Mouse (Mus musculus) heart, embryonic 16.5 days (tissue): ENCODE measurements around the gene Cyp4f39. TPM values are rescaled to one million over a fixed set of nuclear protein-coding genes. Genes with fewer than 3 reads are reported as not detected.

Experiments used
- ATAC-seq: fragments of 200-750 bp; cut with Nextera tagmentation; replicated peaks from 2 replicates; pipeline ENCODE4 v1.8.0; 2017; ENCODE audit warnings: moderate number of reproducible peaks; ENCODE audit not compliant: insufficient read depth, low FRiP score; ENCODE audit errors: extremely low read depth
- H3K27ac ChIP-seq: fragments of 300-500 bp; sonication (generic); 2 replicates; pipeline ENCODE4 v1.5.1; 2014; ENCODE audit warnings: mild to moderate bottlenecking, low read length, control low read depth, moderate library complexity
- H3K27me3 ChIP-seq: fragments of 300-500 bp; sonication (generic); 2 replicates; pipeline ENCODE4 v1.6.1; 2014; ENCODE audit warnings: low read length, mixed read lengths; ENCODE audit not compliant: control insufficient read depth, insufficient read depth
- H3K36me3 ChIP-seq: fragments of 300-500 bp; sonication (generic); 2 replicates; pipeline ENCODE4 v1.6.1; 2014; ENCODE audit not compliant: control insufficient read depth, insufficient read depth
- H3K4me1 ChIP-seq: fragments of 300-500 bp; sonication (generic); 2 replicates; pipeline ENCODE4 v1.6.1; 2014; ENCODE audit warnings: low read length, mixed read lengths; ENCODE audit not compliant: control insufficient read depth, insufficient read depth
- H3K4me2 ChIP-seq: fragments of 300-500 bp; sonication (generic); 2 replicates; pipeline ENCODE4 v1.6.1; 2014; ENCODE audit warnings: low read depth, mild to moderate bottlenecking, control low read depth, low read length
- H3K4me3 ChIP-seq: fragments of 300-500 bp; sonication (generic); 2 replicates; pipeline ENCODE4 v1.5.1; 2014; ENCODE audit warnings: mild to moderate bottlenecking, control low read depth, low read length
- H3K9ac ChIP-seq: fragments of 300-500 bp; sonication (generic); 2 replicates; pipeline ENCODE4 v1.6.1; 2014; ENCODE audit warnings: low read length, control low read depth
- H3K9me3 ChIP-seq: fragments of 300-500 bp; sonication (generic); replicated peaks from 2 replicates; pipeline ENCODE4 v1.6.1; 2016; ENCODE audit warnings: low read length; ENCODE audit not compliant: control insufficient read depth
- WGBS: fragments of 180-500 bp; shearing (Covaris S2); extraction: QIAGEN DNeasy Blood & Tissue Kit; methylation state at CpG from one replicate; pipeline ENCODE4 v1.1.7; 2014; 5-methylcytosine and 5-hydroxymethylcytosine counted together
- polyA plus RNA-seq: library from polyadenylated mRNA; unstranded; fragments of >200 nt; fragmentation: Nextera tagmentation; extraction: Ambion mirVana; gene quantifications from 2 replicates; pipeline ENCODE4 v1.2.1, GENCODE M21; 2015

The Cyp4f39 gene
- 0.24 and 0.54 TPM in 2 replicates for polyA plus RNA-seq

GRCm38 (mm10) chr17:32452482-32452881 is at the start of gene Cyp4f39:
Gene Cyp4f39 (plus strand): TSS chr17:32452723.
- Histone ChIP-seq H3K9me3 (peaks cover 3% of the 10 kb centered on the region; the same call in 1 of the 2 replicates), H3K36me3 (no peaks in the 10 kb centered on the region), H3K4me3 (peak within 1 kb of the TSS; percentile 42), H3K4me2 (peak within 1 kb of the TSS; percentile 67), H3K4me1 (peaks cover 10% of the 10 kb centered on the region; the same call in 1 of the 2 replicates), H3K27me3 (peaks cover 10% of the 10 kb centered on the region), H3K9ac (no peak within 1 kb of the TSS; the same call in 1 of the 2 replicates), H3K27ac (no peak within 1 kb of the TSS)
- ATAC-seq = 0 out of 2 replicates have a peak, but pooled peaks have one; percentile 41
- WGBS = 3% methylated on average over 19 of the region's 19 CpGs

GRCm38 (mm10) chr17:32402779-32403157 is 49.8 kb upstream of the Cyp4f39 start:
- Histone ChIP-seq H3K36me3 (no peaks in the 10 kb centered on the region), H3K4me3 (peak overlapping the region; percentile 43), H3K27ac (0 out of 2 replicates have a peak overlapping the region, but pooled peaks have one; percentile 20), H3K4me1 (no peaks in the 10 kb centered on the region), H3K4me2 (peak overlapping the region; percentile 6; the same call in 1 of the 2 replicates), H3K9me3 (no peaks in the 10 kb centered on the region), H3K9ac (peak overlapping the region; percentile 30; the same call in 1 of the 2 replicates), H3K27me3 (peaks cover 9% of the 10 kb centered on the region)
- WGBS = 53% methylated on average over 11 of the region's 11 CpGs
- ATAC-seq = peak; percentile 73

GRCm38 (mm10) chr17:32403417-32403816 is 49.1 kb upstream of the Cyp4f39 start, which contains the start of gene Rasal3:
Gene Rasal3 (minus strand): TSS chr17:32403583.
- Histone ChIP-seq H3K4me3 (peak within 1 kb of the TSS; percentile 43), H3K27ac (0 out of 2 replicates have a peak within 1 kb of the TSS, but pooled peaks have one; percentile 20), H3K27me3 (peaks cover 4% of the 10 kb centered on the region), H3K9me3 (no peaks in the 10 kb centered on the region), H3K4me1 (no peaks in the 10 kb centered on the region), H3K4me2 (peak within 1 kb of the TSS; percentile 19; the same call in 1 of the 2 replicates), H3K9ac (peak within 1 kb of the TSS; percentile 30; the same call in 1 of the 2 replicates), H3K36me3 (no peaks in the 10 kb centered on the region)
- peak; percentile 79 for ATAC-seq
- 62% methylated on average over 8 of the region's 8 CpGs for WGBS

- H3K9ac ChIP-seq = no peak overlapping the region
- WGBS = 80% methylated on average over 6 of the region's 6 CpGs
Observed at GRCm38 (mm10) chr17:32411898-32412297, 40.6 kb upstream of the Cyp4f39 start.

GRCm38 (mm10) chr17:32415417-32416020 is 37.0 kb upstream of the Cyp4f39 start:
- Histone ChIP-seq H3K4me3 (0 out of 2 replicates have a peak overlapping the region, but pooled peaks have one; percentile 10), H3K36me3 (no peaks in the 10 kb centered on the region), H3K9me3 (no peaks in the 10 kb centered on the region), H3K9ac (no peak overlapping the region), H3K4me1 (no peaks in the 10 kb centered on the region), H3K27ac (no peak overlapping the region), H3K27me3 (peaks cover 20% of the 10 kb centered on the region), H3K4me2 (peak overlapping the region; percentile 37; the same call in 1 of the 2 replicates)
- ATAC-seq = no peak
- 32% methylated on average over 24 of the region's 24 CpGs for WGBS

More at GRCm38 (mm10) chr17:32411898-32412297, 40.6 kb upstream of the Cyp4f39 start:
- Histone ChIP-seq H3K9me3 (no peaks in the 10 kb centered on the region), H3K27ac (no peak overlapping the region), H3K36me3 (no peaks in the 10 kb centered on the region), H3K4me1 (no peaks in the 10 kb centered on the region), H3K4me3 (no peak overlapping the region), H3K4me2 (no peak overlapping the region), H3K27me3 (peaks cover 20% of the 10 kb centered on the region)
- no peak for ATAC-seq

- no peak for ATAC-seq
- Histone ChIP-seq H3K4me1 (no peaks in the 10 kb centered on the region), H3K36me3 (no peaks in the 10 kb centered on the region), H3K27me3 (peaks cover 20% of the 10 kb centered on the region), H3K9me3 (no peaks in the 10 kb centered on the region), H3K27ac (no peak overlapping the region), H3K9ac (no peak overlapping the region), H3K4me3 (no peak overlapping the region), H3K4me2 (no peak overlapping the region)
- WGBS = 91% methylated on average over 14 of the region's 14 CpGs
Observed at GRCm38 (mm10) chr17:32416771-32417170, 35.8 kb upstream of the Cyp4f39 start.

GRCm38 (mm10) chr17:32419989-32420388 is 32.5 kb upstream of the Cyp4f39 start:
- Histone ChIP-seq H3K27ac (no peak overlapping the region), H3K9me3 (no peaks in the 10 kb centered on the region), H3K9ac (no peak overlapping the region), H3K4me1 (no peaks in the 10 kb centered on the region), H3K4me2 (no peak overlapping the region), H3K4me3 (no peak overlapping the region), H3K27me3 (peaks cover 16% of the 10 kb centered on the region), H3K36me3 (no peaks in the 10 kb centered on the region)
- WGBS = 41% methylated on average over 2 of the region's 2 CpGs
- no peak for ATAC-seq

GRCm38 (mm10) chr17:32420781-32421180 is 31.7 kb upstream of the Cyp4f39 start:
- ATAC-seq = no peak
- no peaks in the 10 kb centered on the region for H3K4me1 ChIP-seq
- no peak overlapping the region for H3K4me3 ChIP-seq
- H3K4me2 ChIP-seq = no peak overlapping the region
- no peak overlapping the region for H3K27ac ChIP-seq
- H3K9ac ChIP-seq = no peak overlapping the region
- whole genome bisulfite sequencing = 72% methylated on average over 8 of the region's 8 CpGs
- no peaks in the 10 kb centered on the region for H3K36me3 ChIP-seq
- H3K27me3 ChIP-seq = peaks cover 8% of the 10 kb centered on the region
- H3K9me3 ChIP-seq = no peaks in the 10 kb centered on the region

- peak; percentile 83 for ATAC-seq
- no peak within 1 kb of the TSS; the same call in 1 of the 2 replicates for H3K27ac ChIP-seq
- 85% methylated on average over 2 of the region's 2 CpGs for WGBS
- no peak within 1 kb of the TSS for H3K9ac ChIP-seq
- H3K36me3 ChIP-seq = no peaks in the 10 kb centered on the region
- H3K4me3 ChIP-seq = peak within 1 kb of the TSS; percentile 22; the same call in 1 of the 2 replicates
- no peaks in the 10 kb centered on the region for H3K27me3 ChIP-seq
- H3K4me2 ChIP-seq = peak within 1 kb of the TSS; percentile 42; the same call in 1 of the 2 replicates
- no peaks in the 10 kb centered on the region for H3K9me3 ChIP-seq
- no peaks in the 10 kb centered on the region for H3K4me1 ChIP-seq
Observed at GRCm38 (mm10) chr17:32424034-32424433, 28.5 kb upstream of the Cyp4f39 start, which contains the start of gene Pglyrp2. Gene Pglyrp2 (minus strand): TSS chr17:32424167.
